Mouse (Mus musculus): ENCODE results near the gene Tmem258. TPM values are rescaled to one million over a fixed set of nuclear protein-coding genes. Genes with fewer than 3 reads are reported as not detected.

Gene Tmem258
- polyA plus RNA-seq, 1 experiment from 2014 or later = 361 TPM

Small RNA genes within 50 kb of the gene (microRNA-seq; reads per million reads assigned to microRNA genes)
- 0.90 reads per million for gene Mir6993

Other genes starting within 250 kb of the Tmem258 start
- 1,350 and 1,398 TPM in 2 replicates for gene Fth1, start 223.4 kb upstream of the Tmem258 start, polyA plus RNA-seq (2016; fragmentation: Nextera tagmentation; extraction: Ambion mirVana)
- gene Best1, start 202.4 kb upstream of the Tmem258 start, polyA plus RNA-seq (2016; fragmentation: Nextera tagmentation; extraction: Ambion mirVana) = 1.4 and 2.0 TPM in 2 replicates
- 34.6 and 35.6 TPM in 2 replicates for gene Rab3il1, start 202.3 kb upstream of the Tmem258 start, polyA plus RNA-seq (2016; fragmentation: Nextera tagmentation; extraction: Ambion mirVana)
- 5.5 and 5.8 TPM in 2 replicates for gene Fads3, start 162.4 kb upstream of the Tmem258 start, polyA plus RNA-seq (2016; fragmentation: Nextera tagmentation; extraction: Ambion mirVana)
- 207 and 236 TPM in 2 replicates for gene Fads2, start 102.3 kb upstream of the Tmem258 start, polyA plus RNA-seq (2016; fragmentation: Nextera tagmentation; extraction: Ambion mirVana)
- gene Fads1, start 21.1 kb upstream of the Tmem258 start, polyA plus RNA-seq (2016; fragmentation: Nextera tagmentation; extraction: Ambion mirVana) = 171 and 192 TPM in 2 replicates
- 165 and 188 TPM in 2 replicates for gene Fen1, start 155 bp downstream of the Tmem258 start, polyA plus RNA-seq (2016; fragmentation: Nextera tagmentation; extraction: Ambion mirVana)
- 2.1 and 2.2 TPM in 2 replicates for gene Myrf, start 36.7 kb downstream of the Tmem258 start, polyA plus RNA-seq (2016; fragmentation: Nextera tagmentation; extraction: Ambion mirVana)
- 1.8 and 2.7 TPM in 2 replicates for gene Dagla, start 100.9 kb downstream of the Tmem258 start, polyA plus RNA-seq (2016; fragmentation: Nextera tagmentation; extraction: Ambion mirVana)
- 1.6 and 2.2 TPM in 2 replicates for gene Syt7, start 185.1 kb downstream of the Tmem258 start, polyA plus RNA-seq (2016; fragmentation: Nextera tagmentation; extraction: Ambion mirVana)

Measured in midbrain, embryonic 10.5 days (tissue).